Mouse (Mus musculus): ENCODE measurements at regions not wholly inside any gene's neighbourhood (a gene's known extent, or its start where the extent isn't known, plus 50 kb on each side); places are given as distances from the start of the nearest gene placed in this dataset.

DNA sequence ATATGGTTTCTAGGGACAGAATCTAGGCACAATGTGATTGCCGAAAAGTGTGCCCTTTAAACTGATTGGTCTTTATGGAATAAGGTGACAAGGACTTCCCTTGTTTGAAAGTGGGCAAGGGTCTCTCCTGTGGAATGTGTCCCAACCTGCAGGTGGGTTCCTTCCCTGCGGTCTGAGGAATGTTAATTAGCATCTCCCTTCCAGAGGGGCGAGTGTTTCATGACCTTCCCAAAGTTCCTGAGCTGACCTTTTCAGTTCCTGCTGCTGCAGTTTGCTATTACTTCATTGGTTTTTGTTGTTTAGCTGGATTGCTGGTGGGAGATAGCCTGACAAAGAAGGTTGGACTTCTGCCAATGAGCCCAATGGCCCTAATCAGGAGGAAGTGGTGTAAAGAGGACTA, 66.6 kb upstream of the Luzp2 start:
- Histone ChIP-seq H3K27me3 (ENCODE audit: control insufficient read depth in 1 of 2, insufficient read depth in 2 of 2, low read length in 2 of 2) (no peaks in the 10 kb centered on the region), H3K79me2 (ENCODE audit: control insufficient read depth, insufficient read depth, low read length, poor library complexity) (no peaks in the 10 kb centered on the region), H3K9me3 (replicated peaks; ENCODE audit: insufficient read depth, low read length) (no peaks in the 10 kb centered on the region), H3K4me1 (ENCODE audit: control insufficient read depth in 1 of 2, insufficient read depth in 2 of 2, low read length in 2 of 2) (no peaks in the 10 kb centered on the region), H3K4me3 (ENCODE audit: control insufficient read depth in 1 of 2, insufficient read depth in 1 of 2, low read depth in 2 of 2, low read length in 2 of 2) (no peak overlapping the region), H3K9ac (ENCODE audit: control insufficient read depth, low read depth, low read length, poor library complexity, severe bottlenecking) (no peak overlapping the region), H3K36me3 (ENCODE audit: control insufficient read depth in 1 of 2, insufficient read depth in 2 of 2, low read length in 2 of 2) (no peaks in the 10 kb centered on the region), H3K27ac (ENCODE audit: control insufficient read depth, low read depth, low read length) (no peak overlapping the region)
- peak; percentile 14 for DNase-seq (ENCODE audit: low read depth, low spot score)
- TF ChIP-seq USF2 (IDR thresholded peaks at IDR 0.05; ENCODE audit: borderline replicate concordance in 1 of 2, insufficient read depth in 1 of 2, low read depth in 1 of 2, low read length in 2 of 2): no peak
- no peak for TF ChIP-seq GABPA (IDR thresholded peaks at IDR 0.05; ENCODE audit: low read depth, low read length)
- no peak for TF ChIP-seq MXI1 (IDR thresholded peaks at IDR 0.05; ENCODE audit: low read depth, low read length)
- no peak for TF ChIP-seq BHLHE40 (IDR thresholded peaks at IDR 0.05; ENCODE audit: borderline replicate concordance, low read depth, low read length)
- TF ChIP-seq CHD2 (IDR thresholded peaks at IDR 0.05; ENCODE audit: low read length): no peak
- TF ChIP-seq MYB (IDR thresholded peaks at IDR 0.05; ENCODE audit: low read depth, low read length): no peak
- no peak for TF ChIP-seq SIN3A (IDR thresholded peaks at IDR 0.05; ENCODE audit: low read length)
- TF ChIP-seq NRF1 (IDR thresholded peaks at IDR 0.05; ENCODE audit: insufficient read depth, low read depth, low read length, poor library complexity, severe bottlenecking): no peak
- TF ChIP-seq USF1 (IDR thresholded peaks at IDR 0.05; ENCODE audit: low read depth, low read length): no peak
- TF ChIP-seq GATA1 (IDR thresholded peaks at IDR 0.05; ENCODE audit: low read depth, low read length): no peak
- no peak for TF ChIP-seq POLR2AphosphoS2 (IDR thresholded peaks at IDR 0.05; ENCODE audit: low read length)
- TF ChIP-seq TCF12 (IDR thresholded peaks at IDR 0.05; ENCODE audit: low read depth, low read length): no peak
- TF ChIP-seq CTCF (IDR thresholded peaks at IDR 0.05 in 2 of 3, conservative IDR thresholded peaks at IDR 0.05 in 1 of 3; ENCODE audit: control insufficient read depth in 1 of 3, insufficient read depth in 1 of 3, low read depth in 2 of 3, low read length in 3 of 3, poor library complexity in 1 of 3, severe bottlenecking in 1 of 3): no peak
- TF ChIP-seq ZMIZ1 (IDR thresholded peaks at IDR 0.05; ENCODE audit: low read depth, low read length): no peak
- TF ChIP-seq CHD1 (IDR thresholded peaks at IDR 0.05; ENCODE audit: low read depth, low read length): no peak
- TF ChIP-seq NELFE (IDR thresholded peaks at IDR 0.05; ENCODE audit: low read depth, low read length): no peak
- TF ChIP-seq E2F4 (IDR thresholded peaks at IDR 0.05; ENCODE audit: borderline replicate concordance, low read depth, low read length): no peak
- TF ChIP-seq ZKSCAN1 (IDR thresholded peaks at IDR 0.05; ENCODE audit: low read depth, low read length): no peak
- TF ChIP-seq SMC3 (IDR thresholded peaks at IDR 0.05; ENCODE audit: low read depth, low read length): no peak

DNA sequence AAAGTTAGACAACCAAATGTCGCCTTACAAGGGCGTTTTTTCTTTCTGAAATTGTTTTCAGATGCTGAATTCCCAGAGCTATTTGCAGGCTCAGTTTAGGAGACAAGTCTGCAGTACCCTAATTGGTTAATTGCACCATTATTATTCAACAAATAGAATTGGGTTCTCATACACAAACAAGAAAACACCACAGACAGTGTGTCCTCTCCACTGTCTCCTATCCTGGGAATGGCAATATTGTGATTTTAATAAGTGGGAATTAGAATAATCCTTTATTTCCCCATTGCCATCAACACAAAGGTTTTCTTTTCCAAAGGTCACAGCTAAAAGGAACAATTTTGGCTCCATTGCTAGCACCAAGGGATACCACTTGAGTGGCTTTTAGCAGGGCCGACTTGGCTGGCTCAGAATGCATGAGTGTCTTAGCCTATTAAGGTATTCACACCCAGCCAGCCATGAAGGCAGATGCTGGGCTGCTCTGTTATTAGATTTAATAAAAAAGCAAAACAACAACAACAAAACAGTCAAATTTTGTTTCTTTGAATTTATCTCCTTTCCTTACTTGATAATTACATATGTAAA, 53.3 kb upstream of the Luzp2 start:
- Histone ChIP-seq H3K79me2 (ENCODE audit: control insufficient read depth, insufficient read depth, low read length, poor library complexity) (no peaks in the 10 kb centered on the region), H3K27me3 (ENCODE audit: control insufficient read depth in 1 of 2, insufficient read depth in 2 of 2, low read length in 2 of 2) (no peaks in the 10 kb centered on the region), H3K4me1 (ENCODE audit: control insufficient read depth in 1 of 2, insufficient read depth in 2 of 2, low read length in 2 of 2) (no peaks in the 10 kb centered on the region), H3K36me3 (ENCODE audit: control insufficient read depth in 1 of 2, insufficient read depth in 2 of 2, low read length in 2 of 2) (no peaks in the 10 kb centered on the region), H3K4me3 (ENCODE audit: control insufficient read depth in 1 of 2, insufficient read depth in 1 of 2, low read depth in 2 of 2, low read length in 2 of 2) (no peak overlapping the region), H3K9me3 (replicated peaks; ENCODE audit: insufficient read depth, low read length) (no peaks in the 10 kb centered on the region), H3K9ac (ENCODE audit: control insufficient read depth, low read depth, low read length, poor library complexity, severe bottlenecking) (no peak overlapping the region), H3K27ac (ENCODE audit: control insufficient read depth, low read depth, low read length) (no peak overlapping the region)
- TF ChIP-seq MAX (IDR thresholded peaks at IDR 0.05; ENCODE audit: low read length) (no peak), KAT2A (conservative IDR thresholded peaks at IDR 0.05; ENCODE audit: low read depth, low read length) (no peak), ZMIZ1 (IDR thresholded peaks at IDR 0.05; ENCODE audit: low read depth, low read length) (no peak), TCF12 (IDR thresholded peaks at IDR 0.05; ENCODE audit: low read depth, low read length) (no peak), ELF1 (IDR thresholded peaks at IDR 0.05; ENCODE audit: low read depth, low read length) (no peak), POLR2AphosphoS2 (IDR thresholded peaks at IDR 0.05; ENCODE audit: low read length) (no peak), GABPA (IDR thresholded peaks at IDR 0.05; ENCODE audit: low read depth, low read length) (no peak), MYB (IDR thresholded peaks at IDR 0.05; ENCODE audit: low read depth, low read length) (no peak), UBTF (IDR thresholded peaks at IDR 0.05; ENCODE audit: borderline replicate concordance, insufficient read depth, low read depth, low read length) (no peak), TBP (IDR thresholded peaks at IDR 0.05; ENCODE audit: low read depth, low read length) (no peak), POLR2AphosphoS5 (IDR thresholded peaks at IDR 0.05; ENCODE audit: borderline replicate concordance, low read depth, low read length) (no peak), SMC3 (IDR thresholded peaks at IDR 0.05; ENCODE audit: low read depth, low read length) (no peak), ETS1 (IDR thresholded peaks at IDR 0.05; ENCODE audit: low read depth, low read length) (no peak), HCFC1 (IDR thresholded peaks at IDR 0.05; ENCODE audit: low read depth, low read length) (no peak), ZNF384 (IDR thresholded peaks at IDR 0.05; ENCODE audit: low read depth, low read length) (no peak), CHD2 (IDR thresholded peaks at IDR 0.05; ENCODE audit: low read length) (no peak), TAL1 (IDR thresholded peaks at IDR 0.05; ENCODE audit: low read length) (no peak), ZKSCAN1 (IDR thresholded peaks at IDR 0.05; ENCODE audit: low read depth, low read length) (no peak), MAZ (IDR thresholded peaks at IDR 0.05; ENCODE audit: low read depth, low read length) (no peak), MAFK (IDR thresholded peaks at IDR 0.05; ENCODE audit: borderline replicate concordance, low read depth, low read length) (no peak)
- DNase-seq (ENCODE audit: low read depth, low spot score): no peak

All from MEL (cell line).